Mouse (Mus musculus): ENCODE measurements around the gene Nav2. TPM values are rescaled to one million over a fixed set of nuclear protein-coding genes. Genes with fewer than 3 reads are reported as not detected.
A peak's percentile ranks its signal among the peaks of the same experiment; 100 is the strongest.

Nav2 gene
- polyA plus RNA-seq, 1 experiment from 2014 or later = 25.8 TPM

- Histone ChIP-seq H3K9me3 (replicated peaks) (no peaks in the 10 kb centered on the region), H3K9ac (no peak overlapping the region), H3K4me1 (peaks cover 10% of the 10 kb centered on the region), H3K4me2 (replicated peaks) (no peak overlapping the region), H3K27me3 (no peaks in the 10 kb centered on the region), H3K4me3 (no peak overlapping the region), H3K36me3 (no peaks in the 10 kb centered on the region), H3K27ac (no peak overlapping the region)
- no peak for ATAC-seq (ENCODE audit: low FRiP score)
- WGBS = 54% methylated on average over 2 of the region's 2 CpGs
These were observed 370.0 kb downstream of the Nav2 start for GRCm38 (mm10) chr7:49278531-49278930.

GRCm38 (mm10) chr7:49280427-49280826, 371.9 kb downstream of the Nav2 start:
- peaks cover 4% of the 10 kb centered on the region for H3K4me1 ChIP-seq
- WGBS = 86% methylated on average over 5 of the region's 5 CpGs
- no peak overlapping the region for H3K27ac ChIP-seq

GRCm38 (mm10) chr7:49282446-49282845, 373.9 kb downstream of the Nav2 start:
- Histone ChIP-seq H3K4me2 (replicated peaks) (no peak overlapping the region), H3K4me1 (no peaks in the 10 kb centered on the region; the same call in 1 of the 2 replicates), H3K27ac (no peak overlapping the region), H3K9ac (no peak overlapping the region), H3K4me3 (no peak overlapping the region), H3K27me3 (no peaks in the 10 kb centered on the region), H3K36me3 (no peaks in the 10 kb centered on the region), H3K9me3 (replicated peaks) (no peaks in the 10 kb centered on the region)
- no peak for ATAC-seq (ENCODE audit: low FRiP score)
- WGBS = 82% methylated on average over 7 of the region's 7 CpGs

More at GRCm38 (mm10) chr7:49280427-49280826, 371.9 kb downstream of the Nav2 start:
- Histone ChIP-seq H3K4me2 (replicated peaks) (no peak overlapping the region), H3K4me3 (no peak overlapping the region), H3K9me3 (replicated peaks) (no peaks in the 10 kb centered on the region), H3K9ac (no peak overlapping the region), H3K36me3 (no peaks in the 10 kb centered on the region), H3K27me3 (no peaks in the 10 kb centered on the region)
- no peak for ATAC-seq (ENCODE audit: low FRiP score)

GRCm38 (mm10) chr7:49283507-49284361, 375.2 kb downstream of the Nav2 start:
- no peak overlapping the region for H3K4me2 ChIP-seq (replicated peaks)
- H3K4me3 ChIP-seq = no peak overlapping the region
- H3K27ac ChIP-seq = no peak overlapping the region
- no peaks in the 10 kb centered on the region for H3K9me3 ChIP-seq (replicated peaks)
- no peaks in the 10 kb centered on the region for H3K27me3 ChIP-seq
- 71% methylated on average over 11 of the region's 11 CpGs for WGBS
- H3K4me1 ChIP-seq = peaks cover 6% of the 10 kb centered on the region; the same call in 1 of the 2 replicates
- ATAC-seq (ENCODE audit: low FRiP score) = no peak
- no peak overlapping the region for H3K9ac ChIP-seq
- no peaks in the 10 kb centered on the region for H3K36me3 ChIP-seq

GRCm38 (mm10) chr7:49288186-49288585, 379.7 kb downstream of the Nav2 start:
- no peaks in the 10 kb centered on the region for H3K36me3 ChIP-seq
- no peak overlapping the region for H3K27ac ChIP-seq
- ATAC-seq (ENCODE audit: low FRiP score) = no peak
- no peak overlapping the region for H3K4me2 ChIP-seq (replicated peaks)
- no peaks in the 10 kb centered on the region for H3K27me3 ChIP-seq
- 59% methylated on average over 8 of the region's 8 CpGs for WGBS
- no peak overlapping the region for H3K9ac ChIP-seq
- H3K4me1 ChIP-seq = peaks cover 6% of the 10 kb centered on the region; the same call in 1 of the 2 replicates
- H3K9me3 ChIP-seq (replicated peaks) = no peaks in the 10 kb centered on the region
- no peak overlapping the region for H3K4me3 ChIP-seq

- ATAC-seq (ENCODE audit: low FRiP score) = no peak
These were observed 381.8 kb downstream of the Nav2 start for GRCm38 (mm10) chr7:49290308-49290707.

GRCm38 (mm10) chr7:49291208-49291892, 382.8 kb downstream of the Nav2 start:
- no peak overlapping the region for H3K9ac ChIP-seq
- ATAC-seq (ENCODE audit: low FRiP score) = no peak
- H3K27me3 ChIP-seq = no peaks in the 10 kb centered on the region
- peaks cover 6% of the 10 kb centered on the region; the same call in 1 of the 2 replicates for H3K4me1 ChIP-seq
- no peaks in the 10 kb centered on the region for H3K9me3 ChIP-seq (replicated peaks)
- no peak overlapping the region for H3K27ac ChIP-seq
- H3K4me3 ChIP-seq = no peak overlapping the region
- 92% methylated on average over 8 of the region's 8 CpGs for WGBS
- no peaks in the 10 kb centered on the region for H3K36me3 ChIP-seq
- no peak overlapping the region for H3K4me2 ChIP-seq (replicated peaks)

More at GRCm38 (mm10) chr7:49290308-49290707, 381.8 kb downstream of the Nav2 start:
- Histone ChIP-seq H3K4me2 (replicated peaks) (no peak overlapping the region), H3K4me3 (no peak overlapping the region), H3K36me3 (no peaks in the 10 kb centered on the region), H3K9me3 (replicated peaks) (no peaks in the 10 kb centered on the region), H3K27ac (no peak overlapping the region), H3K27me3 (no peaks in the 10 kb centered on the region), H3K9ac (no peak overlapping the region), H3K4me1 (peaks cover 6% of the 10 kb centered on the region; the same call in 1 of the 2 replicates)
- WGBS = 90% methylated on average over 4 of the region's 4 CpGs

GRCm38 (mm10) chr7:49297148-49297547, 388.6 kb downstream of the Nav2 start:
- Histone ChIP-seq H3K9me3 (replicated peaks) (no peaks in the 10 kb centered on the region), H3K4me1 (peaks cover 13% of the 10 kb centered on the region; the same call in 1 of the 2 replicates), H3K4me2 (replicated peaks) (no peak overlapping the region), H3K36me3 (no peaks in the 10 kb centered on the region), H3K4me3 (no peak overlapping the region), H3K27me3 (0 out of 2 replicates have a peak, but pooled peaks cover 6% of the 10 kb centered on the region), H3K9ac (no peak overlapping the region), H3K27ac (peak overlapping the region; percentile 12; the same call in 1 of the 2 replicates)
- WGBS = 48% methylated on average over 3 of the region's 3 CpGs
- no peak for ATAC-seq (ENCODE audit: low FRiP score)

- no peak overlapping the region for H3K27ac ChIP-seq
- H3K9ac ChIP-seq = no peak overlapping the region
- H3K9me3 ChIP-seq (replicated peaks) = no peaks in the 10 kb centered on the region
- peaks cover 9% of the 10 kb centered on the region; the same call in 1 of the 2 replicates for H3K27me3 ChIP-seq
- WGBS = 37% methylated on average over 4 of the region's 4 CpGs
- peaks cover 16% of the 10 kb centered on the region for H3K4me1 ChIP-seq
- H3K4me3 ChIP-seq = no peak overlapping the region
- no peak for ATAC-seq (ENCODE audit: low FRiP score)
- H3K4me2 ChIP-seq (replicated peaks) = no peak overlapping the region
- no peaks in the 10 kb centered on the region for H3K36me3 ChIP-seq
These were observed 389.9 kb downstream of the Nav2 start for GRCm38 (mm10) chr7:49298431-49298839.

GRCm38 (mm10) chr7:49301487-49301886, 393.0 kb downstream of the Nav2 start:
- Histone ChIP-seq H3K4me1 (peaks cover 37% of the 10 kb centered on the region), H3K27me3 (peaks cover 14% of the 10 kb centered on the region; the same call in 1 of the 2 replicates), H3K36me3 (no peaks in the 10 kb centered on the region), H3K27ac (no peak overlapping the region), H3K9ac (no peak overlapping the region), H3K4me3 (no peak overlapping the region), H3K9me3 (replicated peaks) (no peaks in the 10 kb centered on the region), H3K4me2 (replicated peaks) (no peak overlapping the region)
- no peak for ATAC-seq (ENCODE audit: low FRiP score)
- 77% methylated on average over 6 of the region's 6 CpGs for WGBS

GRCm38 (mm10) chr7:49303600-49304411, 395.3 kb downstream of the Nav2 start:
- Histone ChIP-seq H3K9ac (peak overlapping the region; percentile 49), H3K9me3 (replicated peaks) (no peaks in the 10 kb centered on the region), H3K27me3 (peaks cover 14% of the 10 kb centered on the region; the same call in 1 of the 2 replicates), H3K4me2 (replicated peaks) (peak overlapping the region; percentile 62), H3K4me3 (peak overlapping the region; percentile 33), H3K4me1 (peaks cover 24% of the 10 kb centered on the region), H3K36me3 (no peaks in the 10 kb centered on the region), H3K27ac (no peak overlapping the region)
- WGBS = 4% methylated on average over 29 of the region's 31 CpGs
- peak; percentile 69 for ATAC-seq (ENCODE audit: low FRiP score)

All from hindbrain, embryonic 12.5 days (tissue).